In the genomic region with DNA sequence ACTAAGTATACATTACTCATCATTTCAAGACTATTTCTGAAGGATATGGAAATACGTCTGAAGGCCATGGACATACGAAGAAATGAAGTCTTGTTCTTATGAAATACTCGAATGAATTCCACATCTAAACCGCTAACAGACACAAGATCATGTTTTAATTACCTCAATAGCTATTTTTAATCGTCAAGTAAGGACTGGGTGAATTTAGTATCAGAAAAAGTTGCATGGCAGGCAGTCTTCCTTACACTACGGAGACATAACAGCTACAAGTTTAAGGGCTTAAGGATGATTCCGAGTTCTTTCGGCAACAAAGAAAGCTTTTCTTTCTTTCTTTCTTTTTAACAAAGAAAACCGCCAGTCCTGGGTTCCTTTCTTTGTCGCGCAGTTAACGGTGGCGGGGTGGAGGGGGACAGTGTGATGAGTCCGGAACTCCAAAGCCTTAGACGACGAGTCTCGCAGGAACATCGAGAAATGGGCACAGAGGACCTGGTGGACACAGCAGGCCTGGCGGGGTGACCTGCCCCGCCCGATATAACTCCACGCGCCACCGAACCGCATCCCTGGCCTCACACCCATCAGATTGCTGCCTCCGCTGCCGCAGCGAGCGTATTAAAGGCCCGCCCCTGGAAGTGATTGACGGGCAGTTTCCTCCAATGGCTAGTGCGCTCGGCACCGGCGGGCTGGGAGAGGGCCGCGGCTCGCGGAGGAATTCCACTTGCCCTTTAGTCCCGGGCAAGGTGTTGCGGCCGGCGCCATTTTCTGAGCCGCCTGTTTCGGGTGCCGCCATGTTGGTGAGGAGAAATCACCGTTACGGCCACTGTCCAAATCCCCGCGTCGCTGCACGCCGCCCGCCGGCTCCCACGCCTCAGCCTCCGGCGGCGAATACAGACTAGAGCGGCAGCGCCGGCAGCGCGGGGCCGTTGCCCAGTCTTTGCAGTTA, we compare ENCODE assay signal across 8 mouse cellular contexts. TPM values are rescaled to one million over a fixed set of nuclear protein-coding genes. Genes with fewer than 3 reads are reported as not detected.
DNase-seq lines count a peak whose midpoint lies in the region; ATAC-seq and TF ChIP-seq lines count a peak whose summit lies in the region.

A gene (plus strand): TSS at position 762 of the 940 bp plus-strand sequence.

- H3K4me2 ChIP-seq in hindbrain, postnatal 0 days (ENCODE audit: low read depth, low read length) = peak within 1 kb of the TSS; percentile 62

- peak; percentile 85 for DNase-seq in WW6 (ENCODE audit: low read depth, low spot score)
- peak; percentile 99 to 100 for DNase-seq in cerebellum, postnatal 4 days (ENCODE audit: low spot score in 2 of 2)
- peak; percentile 99 for DNase-seq in gastrocnemius, adult 18-20 months (ENCODE audit: low spot score)
- DNase-seq in hindbrain, postnatal 0 days (ENCODE audit: low spot score) = peak; percentile 100
- peak; percentile 98 to 99 for DNase-seq in left cerebral cortex, adult 2 months (ENCODE audit: extremely low spot score in 1 of 2, low spot score in 2 of 2)
- DNase-seq in right cerebral cortex, adult 2 months (ENCODE audit: low spot score in 2 of 2) = peak; percentile 99
- peak; percentile 99 for DNase-seq in urinary bladder, postnatal 14 days (ENCODE audit: low spot score)

- 0 out of 2 replicates have a peak, but pooled peaks cover 2% of the 10 kb centered on the region for H3K4me1 ChIP-seq in hindbrain, postnatal 0 days (ENCODE audit: insufficient read depth, low read length)

- peak within 1 kb of the TSS; percentile 95 for H3K4me3 ChIP-seq in hindbrain, postnatal 0 days (ENCODE audit: low read length)
- peak within 1 kb of the TSS; percentile 97 for H3K4me3 ChIP-seq in left cerebral cortex, adult 2 months

- H3K9ac ChIP-seq in hindbrain, postnatal 0 days (replicated peaks; ENCODE audit: low read length) = peak within 1 kb of the TSS; percentile 100

- H3K9me3 ChIP-seq in hindbrain, postnatal 0 days (ENCODE audit: low read length) = no peaks in the 10 kb centered on the region

- no peaks in the 10 kb centered on the region for H3K27me3 ChIP-seq in hindbrain, postnatal 0 days (ENCODE audit: insufficient read depth, low read length)

- peak; percentile 98 for ATAC-seq in hindbrain, postnatal 0 days
- peak; percentile 97 for ATAC-seq in megakaryocyte, adult 5-6 weeks (ENCODE audit: poor library complexity, severe bottlenecking)

- peak within 1 kb of the TSS; percentile 100 for H3K27ac ChIP-seq in hindbrain, postnatal 0 days
- H3K27ac ChIP-seq in left cerebral cortex, adult 2 months = peak within 1 kb of the TSS; percentile 100

- no peaks in the 10 kb centered on the region for H3K36me3 ChIP-seq in hindbrain, postnatal 0 days (ENCODE audit: insufficient read depth, low read length)

- TF ChIP-seq CTCF in hindbrain, postnatal 0 days (IDR thresholded peaks at IDR 0.05; ENCODE audit: low read depth) = no peak
- no peak; the same call in 1 of the 2 replicates for TF ChIP-seq CTCF in left cerebral cortex, adult 2 months (IDR thresholded peaks at IDR 0.05)

- intact Hi-C loops in left cerebral cortex, adult 2 months (cut with DNase I) = loop anchor here (5.0 kb wide), 1 partner anchor 100 kb away; a partner anchor contains a TSS

- WGBS in hindbrain, postnatal 0 days = under 1% methylated on average over 65 of the region's 65 CpGs

RNA-seq across cellular contexts. Expression of the gene that starts here (rescaled TPM):
- total RNA-seq in gastrocnemius, adult 18-20 months (2021) = 1 to 10 TPM; 7.2 to 7.6 TPM
- 5.3 and 13.4 TPM in 2 replicates for total RNA-seq in hindbrain, postnatal 0 days (2014; rRNA removed)
- polyA plus RNA-seq in hindbrain, postnatal 0 days (2015; fragmentation: Nextera tagmentation; extraction: Ambion mirVana) = 4.5 and 4.6 TPM in 2 replicates
- total RNA-seq in left cerebral cortex, adult 2 months (2021) = 10 to 100 TPM; 14.4 to 19.8 TPM
- total RNA-seq in megakaryocyte, adult 5-6 weeks (2015) = 3.2 and 3.6 TPM in 2 replicates
- total RNA-seq in megakaryocyte, adult 5-6 weeks (2017) = 2.6 TPM in 2 replicates

Comparison
In these comparisons a context has a peak if more than half of its experiments do, and no peak if none do; other contexts are left out.
1. Peak in every context shown above with its lines: DNase-seq, ATAC-seq, H3K4me3 ChIP-seq and H3K27ac ChIP-seq.